ENCODE assay signal across 22 mouse cellular contexts in genomic region chr11:9868454-9869130, GRCm38 (mm10).
A peak's percentile ranks its signal among the peaks of the same experiment; 100 is the strongest.
DNase-seq lines count a peak whose midpoint lies in the region; ATAC-seq and TF ChIP-seq lines count a peak whose summit lies in the region.
"Had no signal": no experiment of that assay in that cellular context is flagged by ENCODE, and none has a peak within 500 bp of the region (broad histone marks: within the 10 kb centered on the region; RNA-seq: fewer than 3 reads in every experiment).

No protein-coding gene starts in this region.

- peak; percentile 68 for ATAC-seq in hindbrain, embryonic 16.5 days
- ATAC-seq in midbrain, embryonic 16.5 days: 0 out of 2 replicates have a peak, but pooled peaks have one; percentile 70
- no peak for ATAC-seq in granulocyte monocyte progenitor cell, adult 5-6 weeks (replicated peaks; ENCODE audit: poor library complexity, severe bottlenecking)
- ATAC-seq in liver, embryonic 11.5 days (replicated peaks; ENCODE audit: low FRiP score): no peak
- ATAC-seq: CD4-positive, CD25-positive, alpha-beta regulatory T cell, adult 4 months had no signal

- H3K4me3 ChIP-seq in hindbrain, embryonic 16.5 days (ENCODE audit: low read length): no peak overlapping the region
- no peak overlapping the region for H3K4me3 ChIP-seq in hindbrain, embryonic 10.5 days
- H3K4me3 ChIP-seq in midbrain, embryonic 16.5 days (ENCODE audit: low read depth, low read length): no peak overlapping the region
- no peak overlapping the region for H3K4me3 ChIP-seq in liver, embryonic 11.5 days (ENCODE audit: low read depth, low read length)
- H3K4me3 ChIP-seq: embryonic facial prominence, embryonic 13.5 days; heart, adult 2 months; heart, embryonic 15.5 days; hindbrain, embryonic 15.5 days had no signal

- H3K27ac ChIP-seq in hindbrain, embryonic 16.5 days (ENCODE audit: low read depth, low read length): no peak overlapping the region
- H3K27ac ChIP-seq in hindbrain, embryonic 10.5 days: no peak overlapping the region
- H3K27ac ChIP-seq in midbrain, embryonic 16.5 days (ENCODE audit: low read length): no peak overlapping the region
- no peak overlapping the region for H3K27ac ChIP-seq in liver, embryonic 11.5 days (ENCODE audit: low read depth, low read length)
- H3K27ac ChIP-seq: embryonic facial prominence, embryonic 13.5 days; heart, adult 2 months; heart, embryonic 15.5 days; hindbrain, embryonic 15.5 days had no signal

- DNase-seq in hindbrain, embryonic 10.5 days (ENCODE audit: low spot score): no peak
- peak; percentile 1 for DNase-seq in brain, adult 2 months (ENCODE audit: low read depth, low spot score)
- DNase-seq in brain, embryonic 14.5 days (ENCODE audit: low read depth): peak; percentile 24
- no peak for DNase-seq in liver, embryonic 11.5 days (ENCODE audit: low spot score)
- DNase-seq: adrenal gland, adult 8-10 months; adrenal gland, postnatal 36 days; cerebellum, adult 11-12 months; cerebellum, adult 9-10 months; cerebellum, postnatal 36 days; gastrocnemius, postnatal 10 days; heart, adult 2 months; heart, postnatal 14 days; kidney, adult 11 months had no signal

- H3K4me1 ChIP-seq in hindbrain, embryonic 16.5 days (ENCODE audit: control insufficient read depth, insufficient read depth, low read depth, low read length): no peaks in the 10 kb centered on the region
- no peaks in the 10 kb centered on the region for H3K4me1 ChIP-seq in hindbrain, embryonic 10.5 days (replicated peaks)
- no peaks in the 10 kb centered on the region; the same call in 1 of the 2 replicates for H3K4me1 ChIP-seq in midbrain, embryonic 16.5 days (ENCODE audit: control insufficient read depth, insufficient read depth, low read length)
- H3K4me1 ChIP-seq in liver, embryonic 11.5 days (replicated peaks; ENCODE audit: control insufficient read depth, insufficient read depth, low read length): no peaks in the 10 kb centered on the region
- H3K4me1 ChIP-seq: embryonic facial prominence, embryonic 13.5 days; heart, embryonic 15.5 days had no signal

- no peaks in the 10 kb centered on the region for H3K9me3 ChIP-seq in hindbrain, embryonic 16.5 days (ENCODE audit: control insufficient read depth, low read length)
- no peaks in the 10 kb centered on the region for H3K9me3 ChIP-seq in hindbrain, embryonic 10.5 days
- no peaks in the 10 kb centered on the region for H3K9me3 ChIP-seq in midbrain, embryonic 16.5 days (replicated peaks; ENCODE audit: control insufficient read depth, low read length, poor library complexity, severe bottlenecking)
- no peaks in the 10 kb centered on the region for H3K9me3 ChIP-seq in liver, embryonic 11.5 days (ENCODE audit: control insufficient read depth, low read length)
- H3K9me3 ChIP-seq: embryonic facial prominence, embryonic 13.5 days; G1E; heart, embryonic 15.5 days; hindbrain, embryonic 15.5 days had no signal

- no peaks in the 10 kb centered on the region for H3K27me3 ChIP-seq in hindbrain, embryonic 16.5 days (replicated peaks; ENCODE audit: control insufficient read depth, insufficient read depth, low read length)
- H3K27me3 ChIP-seq in hindbrain, embryonic 10.5 days (ENCODE audit: insufficient read depth, poor library complexity, severe bottlenecking): no peaks in the 10 kb centered on the region
- H3K27me3 ChIP-seq in midbrain, embryonic 16.5 days (ENCODE audit: control insufficient read depth, insufficient read depth, low read depth, low read length): no peaks in the 10 kb centered on the region
- H3K27me3 ChIP-seq in liver, embryonic 11.5 days (replicated peaks; ENCODE audit: control insufficient read depth, insufficient read depth, low read length): no peaks in the 10 kb centered on the region
- H3K27me3 ChIP-seq: embryonic facial prominence, embryonic 13.5 days; heart, embryonic 15.5 days; hindbrain, embryonic 15.5 days had no signal

- no peak for TF ChIP-seq CTCF in brain, embryonic 14.5 days (IDR thresholded peaks at IDR 0.05; ENCODE audit: borderline replicate concordance, extremely low read depth, insufficient read depth, insufficient read length)

- 74% methylated on average over 2 of the region's 2 CpGs for WGBS in hindbrain, embryonic 16.5 days
- 78% methylated on average over 2 of the region's 2 CpGs for WGBS in hindbrain, embryonic 10.5 days
- 60% methylated on average over 2 of the region's 2 CpGs for WGBS in midbrain, embryonic 16.5 days
- WGBS in liver, embryonic 11.5 days: 67% methylated on average over 2 of the region's 2 CpGs

- H3K4me2 ChIP-seq in hindbrain, embryonic 16.5 days (ENCODE audit: low read length): no peak overlapping the region
- H3K4me2 ChIP-seq in midbrain, embryonic 16.5 days (ENCODE audit: low read length): no peak overlapping the region
- H3K4me2 ChIP-seq in liver, embryonic 11.5 days: no peak overlapping the region
- H3K4me2 ChIP-seq: embryonic facial prominence, embryonic 13.5 days; heart, embryonic 11.5 days; heart, embryonic 15.5 days; hindbrain, embryonic 15.5 days had no signal

- no peak for TF ChIP-seq POLR2A in brain, embryonic 14.5 days (IDR thresholded peaks at IDR 0.05; ENCODE audit: borderline replicate concordance, extremely low read depth, insufficient read depth, insufficient read length, poor library complexity, severe bottlenecking)

- H3K36me3 ChIP-seq in hindbrain, embryonic 16.5 days (ENCODE audit: control insufficient read depth, insufficient read depth, low read length): no peaks in the 10 kb centered on the region
- H3K36me3 ChIP-seq in hindbrain, embryonic 10.5 days: no peaks in the 10 kb centered on the region
- H3K36me3 ChIP-seq in midbrain, embryonic 16.5 days (ENCODE audit: control insufficient read depth, insufficient read depth, low read length): no peaks in the 10 kb centered on the region
- H3K36me3 ChIP-seq in liver, embryonic 11.5 days (ENCODE audit: control insufficient read depth, insufficient read depth, low read length): no peaks in the 10 kb centered on the region
- H3K36me3 ChIP-seq: embryonic facial prominence, embryonic 13.5 days; G1E; heart, embryonic 15.5 days; hindbrain, embryonic 15.5 days had no signal

- H3K9ac ChIP-seq in hindbrain, embryonic 16.5 days (ENCODE audit: low read depth, low read length): no peak overlapping the region
- no peak overlapping the region for H3K9ac ChIP-seq in midbrain, embryonic 16.5 days (ENCODE audit: low read depth, low read length)
- H3K9ac ChIP-seq in liver, embryonic 11.5 days (ENCODE audit: low read depth, low read length): no peak overlapping the region
- H3K9ac ChIP-seq: embryonic facial prominence, embryonic 13.5 days; heart, embryonic 15.5 days; hindbrain, embryonic 15.5 days had no signal

Comparison
In these comparisons a context has a peak if more than half of its experiments do, and no peak if none do; other contexts are left out.
1. ATAC-seq: peak in hindbrain, embryonic 16.5 days (single experiment) and midbrain, embryonic 16.5 days (single experiment); none in granulocyte monocyte progenitor cell, adult 5-6 weeks (single experiment) and liver, embryonic 11.5 days (single experiment).
2. DNase-seq: peak in brain, adult 2 months (single experiment) and brain, embryonic 14.5 days (single experiment); none in hindbrain, embryonic 10.5 days (single experiment) and liver, embryonic 11.5 days (single experiment).